Mouse (Mus musculus) spleen, postnatal 0 days (tissue): ENCODE data around the gene Gm17606. TPM values are rescaled to one million over a fixed set of nuclear protein-coding genes. Genes with fewer than 3 reads are reported as not detected.

ENCODE experiments used
- microRNA counts: library from miRNA; unstranded; fragments of <30 nt; microRNA quantifications from one replicate; lab custom pipeline; 2015
- polyA plus RNA-seq: library from polyadenylated mRNA; unstranded; fragments of >200 nt; fragmentation: Nextera tagmentation; extraction: Ambion mirVana; gene quantifications from 2 replicates; pipeline ENCODE4 v1.2.1, GENCODE M21; 2015

The Gm17606 gene
- polyA plus RNA-seq, result not detected in 2 replicates

DNA sequence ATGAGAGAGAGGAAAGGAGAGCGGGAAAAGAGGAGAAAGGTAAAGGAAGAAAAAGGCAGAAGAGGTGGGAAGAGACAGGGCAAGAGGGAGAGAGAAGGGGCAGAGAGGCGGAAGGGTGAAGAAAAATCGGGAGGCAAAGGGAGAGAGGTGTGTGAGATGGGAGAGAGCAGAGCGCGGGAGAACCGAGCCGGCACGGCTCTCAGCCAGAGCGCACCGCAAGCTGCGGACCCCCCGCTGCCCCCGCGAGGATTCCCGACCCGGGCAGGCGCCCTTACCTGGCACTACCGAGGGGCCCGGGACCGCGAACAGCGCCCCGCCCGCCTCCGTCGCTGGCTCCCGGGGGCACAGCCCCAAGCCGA lies at the start of gene Gm17606:
Gene Gm17606 (plus strand): TSS at position 7 of the 359 bp plus-strand sequence.

DNA sequence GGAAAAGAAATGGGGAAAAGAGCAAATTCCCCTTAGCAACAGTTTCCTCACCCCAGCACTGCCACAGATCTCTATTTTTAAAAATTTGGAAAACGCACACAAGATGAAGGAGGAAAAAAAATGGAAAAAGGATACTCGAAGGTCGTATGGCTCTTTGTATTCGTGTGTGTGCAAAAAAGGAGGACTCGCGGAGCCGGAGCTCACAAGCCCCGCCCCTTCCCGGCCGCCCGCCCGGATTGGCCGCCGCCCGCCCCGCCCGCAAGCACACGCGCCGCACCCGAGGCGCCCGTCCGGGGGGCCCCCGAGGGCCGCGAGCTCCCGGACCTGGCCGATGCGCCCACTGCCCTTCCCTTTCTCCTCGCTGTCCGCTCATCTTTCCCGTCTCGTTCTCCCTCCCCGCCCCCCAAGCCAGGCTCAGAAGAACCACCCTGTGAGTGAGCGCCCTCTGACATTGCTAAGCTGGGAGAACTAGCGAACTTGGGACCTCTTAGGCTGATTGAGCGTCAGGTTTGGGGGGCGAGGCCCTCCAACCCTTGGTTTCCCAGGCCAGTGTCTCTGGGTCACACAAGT lies 34.9 kb upstream of the Gm17606 start, which contains the start of gene 4931414P19Rik:
Gene 4931414P19Rik (minus strand): TSS at position 242 of the 570 bp plus-strand sequence.

DNA sequence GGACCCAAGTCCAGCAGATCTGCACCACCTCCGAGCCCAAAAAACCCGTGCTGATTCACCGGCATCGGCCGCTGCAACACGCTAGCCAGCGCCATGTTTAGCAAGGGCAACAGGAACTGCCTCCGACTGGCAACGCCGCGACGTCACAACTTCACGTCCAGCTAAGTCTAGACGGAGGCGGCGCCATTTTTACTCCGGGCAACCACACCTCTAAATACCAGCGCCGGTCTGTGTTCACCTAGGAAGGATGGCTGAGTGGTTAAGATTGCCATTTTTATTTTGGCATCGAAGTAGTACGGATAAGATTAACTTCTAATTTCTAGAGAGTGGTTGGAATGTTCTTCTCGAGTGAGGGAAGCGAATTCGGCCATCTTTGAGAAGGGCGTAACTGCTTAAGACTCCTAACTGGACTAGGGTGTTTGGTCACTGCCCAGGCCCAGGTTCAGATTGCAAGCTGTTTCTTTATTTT lies 22.8 kb upstream of the Gm17606 start, which contains the start of gene Psmb5:
Gene Psmb5 (minus strand): TSS at position 126 of the 469 bp plus-strand sequence.

DNA sequence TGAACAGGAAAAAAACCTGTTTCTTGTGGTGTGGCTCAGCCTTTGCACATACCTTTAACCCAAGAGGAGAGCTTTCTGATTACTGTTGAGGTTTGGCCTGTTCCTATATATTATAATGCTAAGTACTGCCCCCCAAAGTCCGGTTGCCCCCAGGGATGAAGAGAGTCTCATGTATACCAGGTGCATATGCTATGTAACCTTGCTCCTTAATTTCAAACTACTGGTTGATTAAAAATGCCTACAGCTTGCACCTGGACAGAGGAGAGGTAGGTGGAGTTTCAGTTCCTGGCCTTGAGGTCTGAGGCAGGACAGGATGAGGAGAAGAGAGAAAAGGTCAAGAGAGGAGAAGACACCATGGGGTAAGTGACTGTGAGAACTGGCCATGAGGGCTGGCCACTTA lies 19.6 kb upstream of the Gm17606 start, which contains the start of gene Psmb11:
Gene Psmb11 (plus strand): TSS at position 301 of the 400 bp plus-strand sequence.

DNA sequence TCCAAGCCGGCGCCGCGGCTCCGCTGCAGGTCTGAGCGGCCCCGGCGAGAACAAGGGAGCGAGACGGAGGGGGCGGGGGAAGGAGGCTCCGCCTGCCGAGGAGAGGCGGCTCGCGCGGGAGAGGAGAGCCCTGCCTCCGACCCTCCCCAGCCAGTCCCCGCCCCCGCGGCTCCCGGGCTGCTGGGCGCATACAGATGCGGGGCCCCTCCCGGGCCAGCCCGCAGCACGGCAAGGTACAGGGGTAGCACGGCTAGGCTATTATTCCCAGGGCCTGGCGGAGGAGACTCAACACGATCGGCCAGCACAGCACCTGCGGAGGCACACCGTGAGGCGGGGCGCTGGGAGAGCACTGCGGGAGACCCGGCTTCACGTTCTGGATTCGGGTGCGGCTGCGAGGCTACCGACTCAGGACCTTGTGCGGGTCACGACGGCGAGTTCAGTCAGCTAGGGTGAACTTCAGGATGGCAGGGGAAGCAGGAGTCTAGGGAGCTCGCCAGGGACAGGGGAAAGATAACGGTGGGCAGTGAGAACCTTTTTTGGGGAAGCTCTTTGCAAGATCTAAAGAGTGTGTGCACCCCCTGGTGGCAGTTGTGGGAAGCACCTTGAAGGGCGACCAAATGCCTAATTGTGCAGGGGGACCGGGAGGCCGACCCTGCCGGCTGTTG lies 685 bp downstream of the Gm17606 start, which contains the start of gene Cdh24:
Gene Cdh24 (minus strand): TSS at position 60 of the 665 bp plus-strand sequence.

DNA sequence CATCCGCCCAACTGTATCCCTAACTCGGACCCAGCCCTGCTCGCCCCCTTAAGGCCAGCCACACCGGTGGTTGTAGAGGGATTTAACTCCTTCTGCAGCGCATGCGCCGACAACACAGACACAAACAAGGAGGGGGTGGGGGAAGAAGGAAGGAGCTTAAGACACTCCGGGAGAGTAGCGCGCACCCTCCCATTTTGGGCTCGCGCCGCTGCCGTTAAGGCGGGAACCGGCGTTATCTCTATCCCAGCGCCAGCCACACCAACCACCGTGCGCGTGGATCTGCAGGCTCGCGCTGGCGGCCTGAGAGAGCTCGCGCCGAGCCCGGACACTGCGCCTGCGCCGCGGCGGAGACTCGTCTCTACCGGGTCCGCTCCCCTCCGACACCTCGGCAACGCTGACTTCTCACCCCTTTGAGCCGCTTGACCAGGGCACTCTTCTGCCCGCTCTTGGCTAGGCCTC lies 45.3 kb downstream of the Gm17606 start, which contains the start of gene 1700123O20Rik:
Gene 1700123O20Rik (plus strand): TSS at position 154 of the 459 bp plus-strand sequence.

DNA sequence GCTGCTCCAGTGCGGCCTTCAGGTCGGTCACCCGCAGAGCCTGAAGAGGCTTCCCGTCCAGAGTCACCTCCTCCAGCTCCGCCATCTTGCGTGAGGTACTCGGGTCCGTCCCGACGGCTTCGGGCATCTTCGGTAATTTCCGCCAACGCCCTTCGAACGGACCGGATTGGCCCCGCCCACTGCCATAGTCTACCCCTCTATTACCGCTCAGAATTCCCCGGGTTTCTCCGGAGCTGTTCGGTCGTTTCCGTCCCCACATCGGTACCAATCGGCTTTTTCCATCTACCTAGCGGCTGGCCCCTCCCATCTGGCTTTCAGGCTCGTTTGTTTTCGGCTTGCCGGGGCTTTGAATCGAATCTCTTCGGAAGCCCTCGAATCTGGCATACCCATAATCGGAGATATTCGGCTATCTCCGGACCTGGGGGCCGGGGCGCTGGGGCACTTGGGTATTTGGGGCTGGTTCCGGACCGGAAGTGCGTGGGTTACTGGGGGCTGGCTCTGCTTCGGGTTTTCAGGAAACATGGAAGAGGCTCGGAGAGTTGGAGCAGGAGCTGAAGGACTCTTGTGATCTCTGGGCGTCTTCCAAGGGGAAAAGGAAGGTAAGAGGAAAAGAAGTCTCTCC lies 45.9 kb downstream of the Gm17606 start, which contains the start of gene Acin1:
Gene Acin1 (minus strand): TSS at position 410 of the 622 bp plus-strand sequence.

MicroRNAs encoded within 50 kb of the gene (microRNA counts, 519-probe panel; counts per million panel counts)
- 88.3 counts per million for microRNA mmu-miR-686 (lab: Ali Mortazavi, UCI)

Other genes with a start within 250 kb of the Gm17606 start
- 5.2 and 7.3 TPM in 2 replicates for gene Slc7a7, start 223.2 kb upstream of the Gm17606 start, polyA plus RNA-seq
- gene Mrpl52, start 214.0 kb upstream of the Gm17606 start, polyA plus RNA-seq, result 330 and 368 TPM in 2 replicates
- 48.4 and 54.3 TPM in 2 replicates for gene Mmp14, start 209.3 kb upstream of the Gm17606 start, polyA plus RNA-seq
- gene Lrp10, start 176.8 kb upstream of the Gm17606 start, polyA plus RNA-seq, result 32.4 and 43.0 TPM in 2 replicates
- 0.58 and 0.61 TPM in 2 replicates for gene Rem2, start 164.9 kb upstream of the Gm17606 start, polyA plus RNA-seq
- gene Prmt5, start 123.4 kb upstream of the Gm17606 start, polyA plus RNA-seq, result 33.7 and 35.1 TPM in 2 replicates
- 81.4 and 85.9 TPM in 2 replicates for gene Haus4, start 86.3 kb upstream of the Gm17606 start, polyA plus RNA-seq
- 4.4 and 5.9 TPM in 2 replicates for gene Ajuba, start 63.4 kb upstream of the Gm17606 start, polyA plus RNA-seq
- 2.0 and 3.0 TPM in 2 replicates for gene 4931414P19Rik, start 35.0 kb upstream of the Gm17606 start, polyA plus RNA-seq
- gene Psmb5, start 22.9 kb upstream of the Gm17606 start, polyA plus RNA-seq, result 209 and 218 TPM in 2 replicates
- not detected in 2 replicates for gene Psmb11, start 19.5 kb upstream of the Gm17606 start, polyA plus RNA-seq
- gene Cdh24, start 412 bp downstream of the Gm17606 start, polyA plus RNA-seq, result 0.53 and 0.63 TPM in 2 replicates
- 46.7 and 53.4 TPM in 2 replicates for gene 1700123O20Rik, start 45.3 kb downstream of the Gm17606 start, polyA plus RNA-seq
- 81.1 and 96.0 TPM in 2 replicates for gene Acin1, start 46.0 kb downstream of the Gm17606 start, polyA plus RNA-seq
- gene Gm29776, start 57.9 kb downstream of the Gm17606 start, polyA plus RNA-seq, result 0.16 and 0.28 TPM in 2 replicates
- 18.5 and 28.5 TPM in 2 replicates for gene Cebpe, start 71.2 kb downstream of the Gm17606 start, polyA plus RNA-seq
- gene Slc7a8, start 141.0 kb downstream of the Gm17606 start, polyA plus RNA-seq, result 2.0 and 3.4 TPM in 2 replicates
- not detected in 2 replicates for gene Rnf212b, start 173.2 kb downstream of the Gm17606 start, polyA plus RNA-seq
- gene Homez, start 230.0 kb downstream of the Gm17606 start, polyA plus RNA-seq, result 2.9 and 3.5 TPM in 2 replicates
- gene Ppp1r3e, start 236.6 kb downstream of the Gm17606 start, polyA plus RNA-seq, result 0.94 and 1.9 TPM in 2 replicates
- 2.2 and 2.8 TPM in 2 replicates for gene Bcl2l2, start 242.4 kb downstream of the Gm17606 start, polyA plus RNA-seq
- gene Gm20521, start 242.5 kb downstream of the Gm17606 start, polyA plus RNA-seq, result 0.29 and 0.44 TPM in 2 replicates